Mouse (Mus musculus) thymus, adult 2 months (tissue): ENCODE measurements around the gene Alox5.

Experiments
- CTCF ChIP-seq: fragments of 200-500 bp; IDR thresholded peaks from 2 replicates; pipeline ENCODE4 v1.5.1; 2012; ENCODE audit warnings: mild to moderate bottlenecking, control low read depth, low read length, moderate library complexity, borderline replicate concordance; ENCODE audit not compliant: control insufficient read depth, poor library complexity, insufficient read depth; ENCODE audit errors: extremely low read depth
- POLR2A ChIP-seq: fragments of 200-500 bp; IDR thresholded peaks from 2 replicates; pipeline ENCODE4 v1.6.1; 2012; ENCODE audit warnings: mild to moderate bottlenecking, low read length, control low read depth, moderate library complexity; ENCODE audit not compliant: control insufficient read depth, poor library complexity, insufficient read depth; ENCODE audit errors: extremely low read depth

DNA sequence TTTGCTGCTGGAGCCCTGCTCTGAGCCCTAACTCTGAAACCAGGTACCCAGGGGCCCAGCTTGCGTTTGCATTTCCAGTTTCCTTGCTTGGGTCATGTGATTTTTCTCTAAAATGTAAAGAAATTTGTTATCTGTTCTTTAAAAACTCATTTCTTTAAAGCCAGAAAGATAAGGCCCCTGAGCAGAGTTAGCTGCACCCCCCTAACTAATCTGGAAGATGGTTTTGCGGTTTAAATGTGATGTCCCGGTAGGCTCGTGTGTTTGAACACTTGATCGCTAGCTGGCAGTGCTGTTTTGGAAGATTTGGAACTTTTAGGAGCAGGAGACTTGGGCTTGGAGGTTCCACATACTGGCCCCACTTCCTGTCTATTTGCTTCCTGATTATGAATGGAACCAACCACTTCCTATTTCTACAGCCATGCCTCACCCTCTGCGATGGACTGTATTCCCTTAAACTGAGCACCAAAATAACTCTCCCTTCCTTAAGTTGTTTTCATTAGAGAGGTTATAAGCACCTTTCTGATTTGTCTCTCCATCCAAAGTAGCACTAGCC lies 44.9 kb downstream of the Alox5 start:
- no peak for TF ChIP-seq POLR2A
- TF ChIP-seq CTCF: no peak
